Mouse (Mus musculus): ENCODE measurements at regions not wholly inside any gene's neighbourhood (a gene's known extent, or its start where the extent isn't known, plus 50 kb on each side); places are given as distances from the start of the nearest gene placed in this dataset.

- no peak for TF ChIP-seq POLR2A (IDR thresholded peaks at IDR 0.05; ENCODE audit: low read depth, low read length)
- no peak for TF ChIP-seq CTCF (IDR thresholded peaks at IDR 0.05; ENCODE audit: borderline replicate concordance, insufficient read depth, low read length)
- Histone ChIP-seq H3K27ac (ENCODE audit: insufficient read depth, low read length) (no peak overlapping the region), H3K4me3 (ENCODE audit: insufficient read depth, low read length) (no peak overlapping the region), H3K4me1 (ENCODE audit: control insufficient read depth, insufficient read depth, low read length) (no peaks in the 10 kb centered on the region)
These were observed 783.1 kb upstream of the Tbl1xr1 start for GRCm38 (mm10) chr3:21293308-21293707.

GRCm38 (mm10) chr3:21294776-21295175 lies 781.7 kb upstream of the Tbl1xr1 start:
- Histone ChIP-seq H3K27ac (ENCODE audit: insufficient read depth, low read length) (no peak overlapping the region), H3K4me1 (ENCODE audit: control insufficient read depth, insufficient read depth, low read length) (no peaks in the 10 kb centered on the region), H3K4me3 (ENCODE audit: insufficient read depth, low read length) (no peak overlapping the region)
- TF ChIP-seq POLR2A (IDR thresholded peaks at IDR 0.05; ENCODE audit: low read depth, low read length) = no peak
- TF ChIP-seq CTCF (IDR thresholded peaks at IDR 0.05; ENCODE audit: borderline replicate concordance, insufficient read depth, low read length) = no peak

GRCm38 (mm10) chr3:21296581-21297110 lies 779.8 kb upstream of the Tbl1xr1 start:
- Histone ChIP-seq H3K4me3 (ENCODE audit: insufficient read depth, low read length) (no peak overlapping the region), H3K27ac (ENCODE audit: insufficient read depth, low read length) (no peak overlapping the region), H3K4me1 (ENCODE audit: control insufficient read depth, insufficient read depth, low read length) (no peaks in the 10 kb centered on the region)
- TF ChIP-seq POLR2A (IDR thresholded peaks at IDR 0.05; ENCODE audit: low read depth, low read length) (no peak), CTCF (IDR thresholded peaks at IDR 0.05; ENCODE audit: borderline replicate concordance, insufficient read depth, low read length) (no peak)

- TF ChIP-seq CTCF (IDR thresholded peaks at IDR 0.05; ENCODE audit: borderline replicate concordance, insufficient read depth, low read length) (no peak), POLR2A (IDR thresholded peaks at IDR 0.05; ENCODE audit: low read depth, low read length) (no peak)
- Histone ChIP-seq H3K27ac (ENCODE audit: insufficient read depth, low read length) (no peak overlapping the region), H3K4me1 (ENCODE audit: control insufficient read depth, insufficient read depth, low read length) (no peaks in the 10 kb centered on the region), H3K4me3 (ENCODE audit: insufficient read depth, low read length) (no peak overlapping the region)
These were observed 751.0 kb upstream of the Tbl1xr1 start for GRCm38 (mm10) chr3:21325329-21325896.

- Histone ChIP-seq H3K27ac (ENCODE audit: insufficient read depth, low read length) (no peak overlapping the region), H3K4me3 (ENCODE audit: insufficient read depth, low read length) (no peak overlapping the region), H3K4me1 (ENCODE audit: control insufficient read depth, insufficient read depth, low read length) (no peaks in the 10 kb centered on the region)
- TF ChIP-seq CTCF (IDR thresholded peaks at IDR 0.05; ENCODE audit: borderline replicate concordance, insufficient read depth, low read length) (no peak), POLR2A (IDR thresholded peaks at IDR 0.05; ENCODE audit: low read depth, low read length) (no peak)
These were observed 734.5 kb upstream of the Tbl1xr1 start for GRCm38 (mm10) chr3:21341916-21342315.

GRCm38 (mm10) chr3:21343095-21343494 lies 733.4 kb upstream of the Tbl1xr1 start:
- Histone ChIP-seq H3K4me3 (ENCODE audit: insufficient read depth, low read length) (no peak overlapping the region), H3K4me1 (ENCODE audit: control insufficient read depth, insufficient read depth, low read length) (no peaks in the 10 kb centered on the region), H3K27ac (ENCODE audit: insufficient read depth, low read length) (no peak overlapping the region)
- TF ChIP-seq POLR2A (IDR thresholded peaks at IDR 0.05; ENCODE audit: low read depth, low read length) = no peak
- TF ChIP-seq CTCF (IDR thresholded peaks at IDR 0.05; ENCODE audit: borderline replicate concordance, insufficient read depth, low read length) = no peak

- Histone ChIP-seq H3K4me1 (ENCODE audit: control insufficient read depth, insufficient read depth, low read length) (no peaks in the 10 kb centered on the region), H3K27ac (ENCODE audit: insufficient read depth, low read length) (no peak overlapping the region), H3K4me3 (ENCODE audit: insufficient read depth, low read length) (no peak overlapping the region)
- no peak for TF ChIP-seq POLR2A (IDR thresholded peaks at IDR 0.05; ENCODE audit: low read depth, low read length)
- no peak for TF ChIP-seq CTCF (IDR thresholded peaks at IDR 0.05; ENCODE audit: borderline replicate concordance, insufficient read depth, low read length)
These were observed 727.0 kb upstream of the Tbl1xr1 start for GRCm38 (mm10) chr3:21349421-21349820.

GRCm38 (mm10) chr3:21356150-21356549 lies 720.3 kb upstream of the Tbl1xr1 start:
- no peak overlapping the region for H3K4me3 ChIP-seq (ENCODE audit: insufficient read depth, low read length)
- H3K27ac ChIP-seq (ENCODE audit: insufficient read depth, low read length) = no peak overlapping the region
- TF ChIP-seq CTCF (IDR thresholded peaks at IDR 0.05; ENCODE audit: borderline replicate concordance, insufficient read depth, low read length) = no peak
- no peak for TF ChIP-seq POLR2A (IDR thresholded peaks at IDR 0.05; ENCODE audit: low read depth, low read length)
- no peaks in the 10 kb centered on the region for H3K4me1 ChIP-seq (ENCODE audit: control insufficient read depth, insufficient read depth, low read length)

- no peaks in the 10 kb centered on the region for H3K4me1 ChIP-seq (ENCODE audit: control insufficient read depth, insufficient read depth, low read length)
- no peak for TF ChIP-seq POLR2A (IDR thresholded peaks at IDR 0.05; ENCODE audit: low read depth, low read length)
- no peak for TF ChIP-seq CTCF (IDR thresholded peaks at IDR 0.05; ENCODE audit: borderline replicate concordance, insufficient read depth, low read length)
- no peak overlapping the region for H3K27ac ChIP-seq (ENCODE audit: insufficient read depth, low read length)
- no peak overlapping the region for H3K4me3 ChIP-seq (ENCODE audit: insufficient read depth, low read length)
These were observed 719.4 kb upstream of the Tbl1xr1 start for GRCm38 (mm10) chr3:21356831-21357712.

- Histone ChIP-seq H3K4me3 (ENCODE audit: insufficient read depth, low read length) (no peak overlapping the region), H3K27ac (ENCODE audit: insufficient read depth, low read length) (no peak overlapping the region), H3K4me1 (ENCODE audit: control insufficient read depth, insufficient read depth, low read length) (no peaks in the 10 kb centered on the region)
- TF ChIP-seq CTCF (IDR thresholded peaks at IDR 0.05; ENCODE audit: borderline replicate concordance, insufficient read depth, low read length) (no peak), POLR2A (IDR thresholded peaks at IDR 0.05; ENCODE audit: low read depth, low read length) (no peak)
These were observed 718.4 kb upstream of the Tbl1xr1 start for GRCm38 (mm10) chr3:21358068-21358467.

All from embryonic fibroblast, embryonic 13.5 days (primary cell).